Mouse (Mus musculus) myocyte (in vitro differentiated cells): Measurements from ENCODE around the gene Tm2d3. TPM values are rescaled to one million over a fixed set of nuclear protein-coding genes. Genes with fewer than 3 reads are reported as not detected.

Experiments used
- H3K27me3 ChIP-seq: one replicate; pipeline ENCODE4 v1.6.1; 2011; ENCODE audit not compliant: control insufficient read depth, insufficient read depth, insufficient read length
- H3K36me3 ChIP-seq: one replicate; pipeline ENCODE4 v1.6.1; 2011; ENCODE audit not compliant: control insufficient read depth, insufficient read depth
- H3K4me2 ChIP-seq: one replicate; pipeline ENCODE4 v1.6.1; 2011; ENCODE audit warnings: low read depth, control low read depth
- H3K4me3 ChIP-seq: one replicate; pipeline ENCODE4 v1.5.1; 2011; ENCODE audit warnings: mild to moderate bottlenecking, control low read depth, moderate library complexity
- H3K79me2 ChIP-seq: one replicate; pipeline ENCODE4 v1.6.1; 2011; ENCODE audit not compliant: control insufficient read depth, insufficient read depth
- H3ac ChIP-seq: one replicate; pipeline ENCODE4 v1.6.1; 2011; ENCODE audit not compliant: control insufficient read depth, insufficient read length
- CEBPB ChIP-seq: IDR thresholded peaks from 2 replicates; pipeline ENCODE4 v1.6.1; 2011; ENCODE audit warnings: mild to moderate bottlenecking, moderate library complexity; ENCODE audit not compliant: poor library complexity, insufficient read depth, severe bottlenecking
- E2F4 ChIP-seq: IDR thresholded peaks from one replicate; pipeline ENCODE4 v1.6.1; 2011; ENCODE audit warnings: mild to moderate bottlenecking, control low read depth, moderate library complexity; ENCODE audit not compliant: insufficient read depth
- MAX ChIP-seq: IDR thresholded peaks from one replicate; pipeline ENCODE4 v1.6.1; 2011; ENCODE audit warnings: low read depth, mild to moderate bottlenecking, control low read depth
- MYOD1 ChIP-seq, 3 experiments: IDR thresholded peaks; one replicate each; pipeline ENCODE4 v1.6.1; 2011; ENCODE audit warnings: control low read depth in 2 of 3, low read depth in 2 of 3, mild to moderate bottlenecking in 2 of 3, moderate library complexity in 1 of 3; ENCODE audit not compliant: insufficient read length in 2 of 3, control insufficient read depth in 1 of 3
- MYOG ChIP-seq, 3 experiments: IDR thresholded peaks; one replicate each; pipeline ENCODE4 v1.6.1; 2011; ENCODE audit warnings: control low read depth in 2 of 3, low read depth in 2 of 3, mild to moderate bottlenecking in 2 of 3; ENCODE audit not compliant: insufficient read length in 2 of 3, control insufficient read depth in 1 of 3, insufficient read depth in 1 of 3
- POLR2A ChIP-seq: IDR thresholded peaks from one replicate; pipeline ENCODE4 v1.6.1; 2011; ENCODE audit warnings: low read depth, mild to moderate bottlenecking, control low read depth, moderate library complexity; ENCODE audit not compliant: insufficient read length
- POLR2AphosphoS2 ChIP-seq: IDR thresholded peaks from one replicate; pipeline ENCODE4 v1.6.1; 2011; ENCODE audit warnings: low read depth, control low read depth; ENCODE audit not compliant: insufficient read length
- REST ChIP-seq: IDR thresholded peaks from one replicate; pipeline ENCODE4 v1.6.1; 2011; ENCODE audit warnings: mild to moderate bottlenecking, control low read depth, moderate library complexity; ENCODE audit not compliant: insufficient read depth, insufficient read length
- SRF ChIP-seq: IDR thresholded peaks from one replicate; pipeline ENCODE4 v1.6.1; 2011; ENCODE audit warnings: low read depth; ENCODE audit not compliant: control insufficient read depth, insufficient read length
- TCF12 ChIP-seq: IDR thresholded peaks from one replicate; pipeline ENCODE4 v1.6.1; 2011; ENCODE audit warnings: mild to moderate bottlenecking, control low read depth; ENCODE audit not compliant: poor library complexity, insufficient read depth, severe bottlenecking
- TCF3 ChIP-seq: IDR thresholded peaks from one replicate; pipeline ENCODE4 v1.6.1; 2011; ENCODE audit warnings: low read depth, control low read depth; ENCODE audit not compliant: insufficient read length
- USF1 ChIP-seq: IDR thresholded peaks from one replicate; pipeline ENCODE4 v1.6.1; 2011; ENCODE audit warnings: low read depth, mild to moderate bottlenecking, control low read depth, moderate library complexity
- polyA plus RNA-seq: library from polyadenylated mRNA; unstranded; fragments of >200 nt; fragmentation: generic; extraction: Trizol; gene quantifications from one replicate; pipeline ENCODE4 v1.2.1, GENCODE M21; 2012; ENCODE audit warnings: missing spikeins

Gene Tm2d3
- polyA plus RNA-seq, 1 experiment: 37.8 TPM

DNA sequence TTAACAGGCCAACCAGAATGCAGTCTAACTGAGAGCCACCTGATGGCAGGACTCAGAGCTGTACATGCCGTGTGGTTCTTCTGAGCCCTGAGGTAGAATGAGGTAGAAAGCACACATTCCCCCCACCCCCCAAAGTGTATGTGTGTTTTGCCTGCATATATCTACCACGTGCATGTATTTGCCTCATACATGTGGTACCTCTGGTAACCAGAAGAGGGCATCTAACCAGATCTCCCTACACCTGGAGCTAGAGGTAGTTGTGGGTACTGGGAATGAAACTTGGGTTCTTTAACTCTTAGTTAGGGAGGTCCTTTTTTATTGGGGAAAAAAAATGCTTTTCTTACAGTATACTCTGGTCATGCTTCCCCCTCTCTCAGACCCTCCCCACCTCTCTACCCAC lies 5.5 kb downstream of the Tm2d3 start:
- TF ChIP-seq MYOD1 (IDR thresholded peaks at IDR 0.05; ENCODE audit: control insufficient read depth in 1 of 3, insufficient read length in 2 of 3, low read depth in 2 of 3) (no peak), CEBPB (no peak), REST (no peak), POLR2AphosphoS2 (no peak), TCF3 (no peak), USF1 (no peak), E2F4 (no peak), TCF12 (no peak), SRF (no peak), MAX (no peak), MYOG (IDR thresholded peaks at IDR 0.05; ENCODE audit: control insufficient read depth in 1 of 3, insufficient read depth in 1 of 3, insufficient read length in 2 of 3, low read depth in 2 of 3) (no peak), POLR2A (no peak)
- Histone ChIP-seq H3K79me2 (peaks cover 8% of the 10 kb centered on the region), H3K36me3 (no peaks in the 10 kb centered on the region), H3K4me2 (no peak overlapping the region), H3ac (no peak overlapping the region), H3K4me3 (no peak overlapping the region), H3K27me3 (no peaks in the 10 kb centered on the region)

DNA sequence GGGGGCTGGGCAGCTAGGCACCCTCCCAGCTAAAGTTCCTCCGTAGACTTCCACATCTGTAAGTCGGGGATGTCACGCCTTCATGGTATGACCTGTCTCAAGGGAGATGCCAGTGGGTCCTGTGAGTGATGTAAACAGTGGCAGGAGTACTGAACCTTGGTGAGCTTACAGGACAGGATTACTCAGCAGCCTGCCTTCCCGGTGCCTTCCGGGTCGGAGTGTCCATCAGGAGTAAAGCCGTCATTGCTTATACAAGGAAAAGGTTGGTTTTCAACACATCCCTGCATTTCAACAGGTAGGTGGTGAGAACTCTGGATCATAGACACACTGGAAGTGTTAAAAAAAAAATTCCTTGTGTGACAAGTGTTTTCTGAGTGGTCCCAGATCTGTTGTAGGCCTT lies 11.1 kb downstream of the Tm2d3 start:
- H3K27me3 ChIP-seq: no peaks in the 10 kb centered on the region
- no peak for TF ChIP-seq TCF12
- TF ChIP-seq MYOG (IDR thresholded peaks at IDR 0.05; ENCODE audit: control insufficient read depth in 1 of 3, insufficient read depth in 1 of 3, insufficient read length in 2 of 3, low read depth in 2 of 3): no peak
- no peak for TF ChIP-seq POLR2A
- TF ChIP-seq CEBPB: no peak
- no peak for TF ChIP-seq E2F4
- TF ChIP-seq POLR2AphosphoS2: no peak
- TF ChIP-seq SRF: no peak
- no peak for TF ChIP-seq MYOD1 (IDR thresholded peaks at IDR 0.05; ENCODE audit: control insufficient read depth in 1 of 3, insufficient read length in 2 of 3, low read depth in 2 of 3)
- TF ChIP-seq REST: no peak
- no peak for TF ChIP-seq USF1
- no peak for TF ChIP-seq TCF3
- no peak overlapping the region for H3K4me2 ChIP-seq
- H3ac ChIP-seq: no peak overlapping the region
- H3K36me3 ChIP-seq: no peaks in the 10 kb centered on the region
- H3K4me3 ChIP-seq: no peak overlapping the region
- no peaks in the 10 kb centered on the region for H3K79me2 ChIP-seq

DNA sequence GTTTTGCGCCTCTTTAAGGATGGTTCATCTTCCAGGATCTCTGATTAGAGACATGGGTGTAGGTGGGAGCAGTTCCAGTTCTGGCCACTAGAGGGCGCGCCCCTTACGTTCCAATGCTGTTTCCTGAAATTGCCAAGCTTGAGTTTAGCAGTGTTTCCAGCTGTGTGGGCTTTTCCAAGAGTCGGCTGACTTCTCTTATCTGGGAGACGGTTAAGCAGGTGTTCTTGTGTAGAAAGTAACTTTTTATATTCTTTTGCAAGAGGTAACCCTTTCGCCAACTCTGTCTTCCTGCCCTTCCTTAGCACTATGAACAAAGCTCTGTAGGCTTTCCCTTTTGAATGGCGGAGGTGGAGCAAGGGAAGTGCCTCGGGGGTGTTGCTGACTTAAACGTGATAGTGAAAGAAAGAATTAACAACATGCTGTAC lies 13.9 kb downstream of the Tm2d3 start:
- TF ChIP-seq E2F4 (no peak), MYOD1 (IDR thresholded peaks at IDR 0.05; ENCODE audit: control insufficient read depth in 1 of 3, insufficient read length in 2 of 3, low read depth in 2 of 3) (no peak), MYOG (IDR thresholded peaks at IDR 0.05; ENCODE audit: control insufficient read depth in 1 of 3, insufficient read depth in 1 of 3, insufficient read length in 2 of 3, low read depth in 2 of 3) (no peak)
- Histone ChIP-seq H3K27me3 (no peaks in the 10 kb centered on the region), H3K4me2 (peak overlapping the region; percentile 66), H3K4me3 (no peak overlapping the region), H3ac (no peak overlapping the region), H3K79me2 (no peaks in the 10 kb centered on the region), H3K36me3 (no peaks in the 10 kb centered on the region)

DNA sequence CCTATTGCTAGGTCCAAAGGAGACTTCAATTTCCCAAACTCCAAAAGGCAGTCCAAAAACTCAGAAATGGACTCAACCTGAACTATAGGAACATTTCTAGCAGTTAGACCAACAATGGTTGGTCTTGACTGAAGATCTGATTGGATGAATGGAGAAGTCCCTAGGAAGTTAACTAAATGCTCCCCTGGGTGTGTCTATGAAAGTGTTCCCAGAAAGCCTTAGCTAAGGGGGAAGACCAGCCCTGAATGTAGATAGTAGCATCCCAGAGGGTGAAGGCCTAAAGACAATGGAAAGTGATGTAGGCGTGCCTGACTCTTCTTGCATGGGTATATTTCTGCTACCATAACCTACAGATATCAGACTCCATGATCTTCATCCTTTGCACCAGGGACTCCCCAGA lies 17.5 kb downstream of the Tm2d3 start:
- no peaks in the 10 kb centered on the region for H3K36me3 ChIP-seq
- no peak overlapping the region for H3K4me3 ChIP-seq
- no peak overlapping the region for H3K4me2 ChIP-seq
- TF ChIP-seq POLR2AphosphoS2 (no peak), USF1 (no peak), MYOG (IDR thresholded peaks at IDR 0.05; ENCODE audit: control insufficient read depth in 1 of 3, insufficient read depth in 1 of 3, insufficient read length in 2 of 3, low read depth in 2 of 3) (no peak), E2F4 (no peak), REST (no peak), CEBPB (no peak), TCF12 (no peak), MAX (no peak), MYOD1 (IDR thresholded peaks at IDR 0.05; ENCODE audit: control insufficient read depth in 1 of 3, insufficient read length in 2 of 3, low read depth in 2 of 3) (no peak), POLR2A (no peak)
- no peaks in the 10 kb centered on the region for H3K27me3 ChIP-seq
- H3K79me2 ChIP-seq: no peaks in the 10 kb centered on the region
- H3ac ChIP-seq: no peak overlapping the region

DNA sequence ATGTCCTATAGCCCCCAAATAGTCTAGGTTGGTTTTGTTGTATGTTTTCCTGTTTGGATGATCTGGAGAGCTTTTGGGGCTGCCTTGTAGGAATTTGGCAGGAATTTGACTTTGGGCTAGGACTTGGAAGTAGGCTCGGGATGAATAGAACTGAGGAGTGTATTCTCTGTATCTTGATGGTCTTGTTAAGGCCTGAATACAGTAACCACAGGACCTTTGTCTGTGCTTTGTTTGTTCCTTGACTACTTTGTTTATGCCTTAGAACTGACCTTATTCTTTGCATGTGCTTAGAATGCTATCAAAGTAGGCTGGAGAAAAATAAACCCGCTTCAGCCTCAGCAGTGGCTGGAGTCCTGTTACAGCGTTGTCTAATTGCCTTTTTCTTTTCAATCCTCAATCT lies 19.3 kb downstream of the Tm2d3 start:
- Histone ChIP-seq H3K36me3 (no peaks in the 10 kb centered on the region), H3ac (no peak overlapping the region), H3K79me2 (no peaks in the 10 kb centered on the region), H3K4me3 (no peak overlapping the region), H3K27me3 (no peaks in the 10 kb centered on the region), H3K4me2 (no peak overlapping the region)
- TF ChIP-seq POLR2AphosphoS2: no peak
- TF ChIP-seq MAX: no peak
- no peak for TF ChIP-seq MYOG (IDR thresholded peaks at IDR 0.05; ENCODE audit: control insufficient read depth in 1 of 3, insufficient read depth in 1 of 3, insufficient read length in 2 of 3, low read depth in 2 of 3)
- no peak for TF ChIP-seq E2F4
- no peak for TF ChIP-seq POLR2A
- no peak for TF ChIP-seq TCF12
- TF ChIP-seq MYOD1 (IDR thresholded peaks at IDR 0.05; ENCODE audit: control insufficient read depth in 1 of 3, insufficient read length in 2 of 3, low read depth in 2 of 3): no peak
- no peak for TF ChIP-seq USF1
- TF ChIP-seq TCF3: no peak
- TF ChIP-seq CEBPB: no peak
- no peak for TF ChIP-seq REST
